Mouse (Mus musculus) lung, embryonic 14.5 days (tissue): ENCODE data around the gene Tekt4. TPM values are rescaled to one million over a fixed set of nuclear protein-coding genes. Genes with fewer than 3 reads are reported as not detected.

Experiments
- ATAC-seq: fragments of 200-750 bp; cut with Nextera tagmentation; 2 replicates; pipeline ENCODE4 v1.8.0; 2017; ENCODE audit warnings: mild to moderate bottlenecking, moderate TSS enrichment, moderate library complexity; ENCODE audit not compliant: insufficient read depth
- DNase-seq: peaks from one replicate; pipeline ENCODE4 v3.0.0-alpha.2; 2015
- H3K27ac ChIP-seq: fragments of 300-500 bp; sonication (generic); 2 replicates; pipeline ENCODE4 v1.5.1; 2014; ENCODE audit warnings: low read depth, mild to moderate bottlenecking, moderate library complexity
- H3K27me3 ChIP-seq: fragments of 300-500 bp; sonication (generic); 2 replicates; pipeline ENCODE4 v1.6.1; 2014; ENCODE audit warnings: low read length, control low read depth; ENCODE audit not compliant: insufficient read depth
- H3K36me3 ChIP-seq: fragments of 300-500 bp; sonication (generic); 2 replicates; pipeline ENCODE4 v1.6.1; 2014; ENCODE audit warnings: control low read depth; ENCODE audit not compliant: insufficient read depth
- H3K4me1 ChIP-seq: fragments of 300-500 bp; sonication (generic); 2 replicates; pipeline ENCODE4 v1.6.1; 2014; ENCODE audit warnings: antibody characterized with exemption, control low read depth; ENCODE audit not compliant: insufficient read depth
- H3K4me2 ChIP-seq: fragments of 300-500 bp; sonication (generic); 2 replicates; pipeline ENCODE4 v1.6.1; 2014; ENCODE audit warnings: mild to moderate bottlenecking
- H3K4me3 ChIP-seq: fragments of 300-500 bp; sonication (generic); 2 replicates; pipeline ENCODE4 v1.5.1; 2014; ENCODE audit warnings: low read depth, low read length
- H3K9ac ChIP-seq: fragments of 300-500 bp; sonication (generic); 2 replicates; pipeline ENCODE4 v1.6.1; 2014
- H3K9me3 ChIP-seq: fragments of 300-500 bp; sonication (generic); 2 replicates; pipeline ENCODE4 v1.6.1; 2016; ENCODE audit warnings: low read depth, low read length, control low read depth
- CTCF ChIP-seq: IDR thresholded peaks from 2 replicates; pipeline ENCODE4 v1.5.1; 2016; ENCODE audit warnings: antibody characterized with exemption, low read depth
- WGBS: fragments of 180-500 bp; shearing (Covaris S2); extraction: QIAGEN DNeasy Blood & Tissue Kit; methylation state at CpG from one replicate; pipeline ENCODE4 v1.1.7; 2014; 5-methylcytosine and 5-hydroxymethylcytosine counted together
- polyA plus RNA-seq: library from polyadenylated mRNA; unstranded; fragments of >200 nt; fragmentation: Nextera tagmentation; extraction: Ambion mirVana; gene quantifications from 2 replicates; pipeline ENCODE4 v1.2.1, GENCODE M21; 2014

Gene Tekt4
- polyA plus RNA-seq, 1 experiment from 2014 or later: 0.20 TPM

- H3K9me3 ChIP-seq: no peaks in the 10 kb centered on the region
- ATAC-seq (no peak), DNase-seq (no peak)
- H3K27me3 ChIP-seq: no peaks in the 10 kb centered on the region
- no peak overlapping the region for H3K4me2 ChIP-seq
- H3K27ac ChIP-seq: no peak overlapping the region
- no peak for TF ChIP-seq CTCF
- no peaks in the 10 kb centered on the region for H3K4me1 ChIP-seq
- WGBS: 61% methylated on average over 12 of the region's 12 CpGs
- H3K36me3 ChIP-seq: no peaks in the 10 kb centered on the region
- H3K9ac ChIP-seq: no peak overlapping the region
- H3K4me3 ChIP-seq: no peak overlapping the region
Observed at GRCm38 (mm10) chr17:25447865-25448264, 6.5 kb upstream of the Tekt4 start.

- no peak overlapping the region for H3K4me2 ChIP-seq
- 54% methylated on average over 4 of the region's 4 CpGs for WGBS
- H3K27ac ChIP-seq: no peak overlapping the region
- no peak for TF ChIP-seq CTCF
- DNase-seq: no peak
- no peaks in the 10 kb centered on the region for H3K9me3 ChIP-seq
- H3K36me3 ChIP-seq: no peaks in the 10 kb centered on the region
- H3K9ac ChIP-seq: no peak overlapping the region
- no peaks in the 10 kb centered on the region for H3K4me1 ChIP-seq
- no peaks in the 10 kb centered on the region for H3K27me3 ChIP-seq
- no peak for ATAC-seq
- no peak overlapping the region for H3K4me3 ChIP-seq
Observed at GRCm38 (mm10) chr17:25450329-25450728, 4.1 kb upstream of the Tekt4 start.

GRCm38 (mm10) chr17:25452246-25452965 lies 2.0 kb upstream of the Tekt4 start:
- H3K4me3 ChIP-seq: no peak overlapping the region
- no peak overlapping the region for H3K27ac ChIP-seq
- ATAC-seq: no peak
- whole genome bisulfite sequencing: 67% methylated on average over 5 of the region's 5 CpGs
- TF ChIP-seq CTCF: no peak
- H3K4me1 ChIP-seq: no peaks in the 10 kb centered on the region
- H3K4me2 ChIP-seq: no peak overlapping the region
- no peaks in the 10 kb centered on the region for H3K36me3 ChIP-seq
- no peaks in the 10 kb centered on the region for H3K9me3 ChIP-seq
- no peaks in the 10 kb centered on the region for H3K27me3 ChIP-seq
- DNase-seq: no peak
- H3K9ac ChIP-seq: no peak overlapping the region

GRCm38 (mm10) chr17:25456540-25456939 lies 2.1 kb downstream of the Tekt4 start:
- WGBS: 45% methylated on average over 8 of the region's 8 CpGs
- H3K36me3 ChIP-seq: no peaks in the 10 kb centered on the region
- no peak overlapping the region for H3K27ac ChIP-seq
- no peak for TF ChIP-seq CTCF
- H3K4me1 ChIP-seq: no peaks in the 10 kb centered on the region
- no peaks in the 10 kb centered on the region for H3K27me3 ChIP-seq
- DNase-seq (no peak), ATAC-seq (no peak)
- no peak overlapping the region for H3K4me2 ChIP-seq
- H3K9ac ChIP-seq: no peak overlapping the region
- no peaks in the 10 kb centered on the region for H3K9me3 ChIP-seq
- no peak overlapping the region for H3K4me3 ChIP-seq

- no peaks in the 10 kb centered on the region for H3K27me3 ChIP-seq
- no peak overlapping the region for H3K4me3 ChIP-seq
- WGBS: 21% methylated on average over 9 of the region's 9 CpGs
- DNase-seq: peak; percentile 52
- no peaks in the 10 kb centered on the region for H3K36me3 ChIP-seq
- TF ChIP-seq CTCF: no peak
- no peaks in the 10 kb centered on the region for H3K4me1 ChIP-seq
- H3K9ac ChIP-seq: no peak overlapping the region
- H3K4me2 ChIP-seq: no peak overlapping the region
- peak overlapping the region; percentile 37; the same call in 1 of the 2 replicates for H3K27ac ChIP-seq
- peak; percentile 78; the same call in 1 of the 2 replicates for ATAC-seq
- H3K9me3 ChIP-seq: no peaks in the 10 kb centered on the region
Observed at GRCm38 (mm10) chr17:25462236-25462875, 7.9 kb downstream of the Tekt4 start.

- Histone ChIP-seq H3K4me3 (no peak overlapping the region), H3K36me3 (no peaks in the 10 kb centered on the region), H3K9ac (no peak overlapping the region; the same call in 1 of the 2 replicates), H3K27me3 (no peaks in the 10 kb centered on the region), H3K4me2 (no peak overlapping the region), H3K27ac (no peak overlapping the region; the same call in 1 of the 2 replicates), H3K4me1 (no peaks in the 10 kb centered on the region), H3K9me3 (no peaks in the 10 kb centered on the region)
- no peak for TF ChIP-seq CTCF
- ATAC-seq (no peak), DNase-seq (no peak)
- 20% methylated on average over 4 of the region's 4 CpGs for WGBS
Observed at GRCm38 (mm10) chr17:25463326-25463945, 9.0 kb downstream of the Tekt4 start.

- no peak for DNase-seq
- no peaks in the 10 kb centered on the region for H3K4me1 ChIP-seq
- no peaks in the 10 kb centered on the region for H3K9me3 ChIP-seq
- no peak overlapping the region for H3K4me2 ChIP-seq
- no peaks in the 10 kb centered on the region for H3K36me3 ChIP-seq
- TF ChIP-seq CTCF: no peak
- no peaks in the 10 kb centered on the region for H3K27me3 ChIP-seq
- H3K4me3 ChIP-seq: no peak overlapping the region
- H3K27ac ChIP-seq: no peak overlapping the region; the same call in 1 of the 2 replicates
- ATAC-seq: no peak
- WGBS: 63% methylated on average over 4 of the region's 4 CpGs
- H3K9ac ChIP-seq: no peak overlapping the region
Observed at GRCm38 (mm10) chr17:25464091-25464490, 9.7 kb downstream of the Tekt4 start.
